Mouse (Mus musculus): Measurements from ENCODE around the gene Cutal. TPM values are rescaled to one million over a fixed set of nuclear protein-coding genes. Genes with fewer than 3 reads are reported as not detected.

The Cutal gene
- polyA plus RNA-seq, 1 experiment from 2014 or later: 0.32 TPM

DNA sequence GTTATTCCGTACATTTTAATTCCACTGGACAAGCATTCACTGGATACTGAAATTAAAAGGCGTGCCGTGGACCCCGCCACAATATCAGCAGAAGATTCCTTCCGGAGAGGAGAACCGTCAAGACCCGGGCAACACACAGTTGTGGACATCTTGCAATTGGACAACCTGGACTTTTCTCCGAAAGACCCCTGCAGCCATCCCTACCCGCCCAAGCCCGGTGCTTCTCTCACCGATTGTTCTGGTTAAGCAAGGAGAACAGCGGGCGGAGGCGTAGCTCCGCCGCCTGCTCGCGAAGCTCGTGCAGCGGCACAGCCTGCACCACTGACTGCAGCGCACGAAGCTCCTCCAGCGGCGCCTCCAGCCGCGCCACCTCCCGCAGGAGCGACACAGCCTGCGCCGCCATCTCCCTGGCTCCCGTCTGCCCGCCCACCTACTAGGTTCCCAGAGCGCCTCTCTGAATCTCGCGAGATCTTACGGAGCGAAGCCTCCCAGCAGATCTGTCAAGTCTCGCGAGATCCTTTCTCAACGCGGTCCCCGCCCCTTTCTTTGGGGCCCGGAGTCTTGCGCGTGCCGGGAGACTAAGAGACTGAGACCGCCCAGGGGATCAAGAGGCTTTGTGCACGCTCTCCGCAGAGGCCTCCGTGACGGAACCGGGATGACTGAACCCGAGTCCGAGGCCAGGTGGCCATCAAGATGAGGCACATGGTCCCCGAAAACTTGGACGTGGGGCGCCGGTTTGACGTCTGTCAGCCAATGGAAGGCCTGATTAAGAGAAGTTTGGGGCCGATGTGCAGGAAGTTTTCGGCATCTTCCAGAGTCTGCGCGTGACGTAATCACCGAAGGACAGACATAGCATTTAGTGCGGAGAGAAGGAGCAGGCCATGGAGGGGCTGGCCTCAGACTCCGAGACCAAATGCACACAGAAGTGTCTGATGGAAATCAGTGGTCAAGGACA lies 3.4 kb upstream of the Cutal start:
- H3K4me3 ChIP-seq (ENCODE audit: low read length): peak overlapping the region; percentile 82
- H3K9ac ChIP-seq (ENCODE audit: low read length): peak overlapping the region; percentile 92
- peaks cover 1% of the 10 kb centered on the region; the same call in 1 of the 2 replicates for H3K36me3 ChIP-seq (ENCODE audit: control insufficient read depth, insufficient read depth)
- peak overlapping the region; percentile 77 for H3K4me2 ChIP-seq (ENCODE audit: low read depth, low read length)
- H3K4me1 ChIP-seq (ENCODE audit: control insufficient read depth, insufficient read depth, low read length): peaks cover 19% of the 10 kb centered on the region
- peak; percentile 98 for ATAC-seq (replicated peaks; ENCODE audit: extremely low read depth, insufficient read depth, low FRiP score)
- under 1% methylated on average over 67 of the region's 67 CpGs for WGBS
- peak overlapping the region; percentile 97 for H3K27ac ChIP-seq (ENCODE audit: low read length)
- peaks cover 8% of the 10 kb centered on the region; the same call in 1 of the 2 replicates for H3K27me3 ChIP-seq (ENCODE audit: control insufficient read depth, insufficient read depth, low read length)
- H3K9me3 ChIP-seq (replicated peaks; ENCODE audit: control insufficient read depth, low read length): no peaks in the 10 kb centered on the region

DNA sequence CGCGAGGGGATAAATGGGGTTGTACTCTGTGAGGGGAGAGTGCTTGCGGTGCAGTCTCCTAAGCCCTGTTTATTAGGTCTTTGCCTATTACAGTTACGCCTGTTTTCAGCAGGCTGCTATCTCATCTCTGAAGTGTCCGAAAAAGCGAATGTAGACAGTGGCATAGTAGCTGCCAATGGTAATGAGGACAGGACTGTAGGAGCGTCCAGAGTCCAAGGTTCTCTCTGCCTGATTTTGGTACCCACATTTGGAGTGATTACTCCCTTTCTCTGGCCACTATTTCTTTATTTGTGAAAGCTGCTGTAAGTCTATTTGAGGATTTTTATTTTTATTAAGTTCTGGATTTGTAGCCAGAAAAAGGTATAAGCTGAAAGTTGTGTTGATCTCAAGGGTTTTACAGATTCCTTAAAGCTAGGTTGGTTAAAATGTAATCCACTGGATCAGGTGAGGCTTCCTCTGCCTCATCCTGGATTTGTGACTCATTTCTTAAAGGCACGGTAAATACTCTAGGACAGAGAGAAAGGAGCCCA lies 685 bp downstream of the Cutal start, which contains the start of gene Psmd5:
Gene Psmd5, minus strand, starts transcription at position 153 of the 530 bp plus-strand sequence.
- peaks cover 8% of the 10 kb centered on the region; the same call in 1 of the 2 replicates for H3K27me3 ChIP-seq (ENCODE audit: control insufficient read depth, insufficient read depth, low read length)

DNA sequence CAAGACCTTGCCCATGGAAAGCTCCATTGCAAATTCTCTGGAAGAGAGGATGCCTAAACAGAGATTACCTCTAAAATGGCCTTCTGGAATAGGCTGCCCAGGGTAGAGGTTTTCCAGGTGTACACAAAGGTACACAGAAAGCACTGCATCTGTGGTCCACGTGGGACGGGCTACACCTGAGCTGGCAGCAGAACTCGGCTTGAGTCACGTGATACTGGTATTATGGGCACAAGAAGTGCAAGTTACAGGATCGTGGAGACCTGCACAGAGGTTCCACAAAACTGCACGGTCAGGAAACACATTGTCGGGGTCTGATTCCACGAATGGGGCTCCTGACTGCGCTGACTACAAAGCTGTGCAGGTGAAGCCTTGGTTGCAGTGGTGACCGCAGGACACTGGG lies 5.9 kb downstream of the Cutal start:
- no peak overlapping the region for H3K27ac ChIP-seq (ENCODE audit: low read length)
- 82% methylated on average over 10 of the region's 10 CpGs for WGBS
- H3K4me1 ChIP-seq (ENCODE audit: control insufficient read depth, insufficient read depth, low read length): no peaks in the 10 kb centered on the region
- H3K36me3 ChIP-seq (ENCODE audit: control insufficient read depth, insufficient read depth): no peaks in the 10 kb centered on the region
- no peak overlapping the region for H3K4me3 ChIP-seq (ENCODE audit: low read length)
- H3K27me3 ChIP-seq (ENCODE audit: control insufficient read depth, insufficient read depth, low read length): peaks cover 2% of the 10 kb centered on the region; the same call in 1 of the 2 replicates
- no peak for ATAC-seq (replicated peaks; ENCODE audit: extremely low read depth, insufficient read depth, low FRiP score)
- no peak overlapping the region for H3K4me2 ChIP-seq (ENCODE audit: low read depth, low read length)
- no peaks in the 10 kb centered on the region for H3K9me3 ChIP-seq (replicated peaks; ENCODE audit: control insufficient read depth, low read length)
- H3K9ac ChIP-seq (ENCODE audit: low read length): no peak overlapping the region

More for the DNA sequence above, 685 bp downstream of the Cutal start, which contains the start of gene Psmd5:
- no peak within 1 kb of the TSS for H3K27ac ChIP-seq (ENCODE audit: low read length)
- WGBS: 10% methylated on average over 8 of the region's 8 CpGs
- peaks cover 11% of the 10 kb centered on the region for H3K4me1 ChIP-seq (ENCODE audit: control insufficient read depth, insufficient read depth, low read length)
- peak within 1 kb of the TSS; percentile 67 for H3K4me2 ChIP-seq (ENCODE audit: low read depth, low read length)
- H3K9me3 ChIP-seq (replicated peaks; ENCODE audit: control insufficient read depth, low read length): no peaks in the 10 kb centered on the region
- no peaks in the 10 kb centered on the region for H3K36me3 ChIP-seq (ENCODE audit: control insufficient read depth, insufficient read depth)
- peak within 1 kb of the TSS; percentile 59 for H3K9ac ChIP-seq (ENCODE audit: low read length)
- ATAC-seq (replicated peaks; ENCODE audit: extremely low read depth, insufficient read depth, low FRiP score): no peak
- peak within 1 kb of the TSS; percentile 39 for H3K4me3 ChIP-seq (ENCODE audit: low read length)

GRCm38 (mm10) chr2:34882757-34883156 lies 8.6 kb downstream of the Cutal start:
- no peaks in the 10 kb centered on the region for H3K27me3 ChIP-seq (ENCODE audit: control insufficient read depth, insufficient read depth, low read length)
- no peaks in the 10 kb centered on the region for H3K9me3 ChIP-seq (replicated peaks; ENCODE audit: control insufficient read depth, low read length)
- 86% methylated on average over 2 of the region's 2 CpGs for WGBS
- no peak overlapping the region for H3K9ac ChIP-seq (ENCODE audit: low read length)
- H3K4me1 ChIP-seq (ENCODE audit: control insufficient read depth, insufficient read depth, low read length): no peaks in the 10 kb centered on the region
- H3K4me3 ChIP-seq (ENCODE audit: low read length): no peak overlapping the region
- ATAC-seq (replicated peaks; ENCODE audit: extremely low read depth, insufficient read depth, low FRiP score): no peak
- H3K27ac ChIP-seq (ENCODE audit: low read length): no peak overlapping the region
- H3K36me3 ChIP-seq (ENCODE audit: control insufficient read depth, insufficient read depth): no peaks in the 10 kb centered on the region
- no peak overlapping the region for H3K4me2 ChIP-seq (ENCODE audit: low read depth, low read length)

DNA sequence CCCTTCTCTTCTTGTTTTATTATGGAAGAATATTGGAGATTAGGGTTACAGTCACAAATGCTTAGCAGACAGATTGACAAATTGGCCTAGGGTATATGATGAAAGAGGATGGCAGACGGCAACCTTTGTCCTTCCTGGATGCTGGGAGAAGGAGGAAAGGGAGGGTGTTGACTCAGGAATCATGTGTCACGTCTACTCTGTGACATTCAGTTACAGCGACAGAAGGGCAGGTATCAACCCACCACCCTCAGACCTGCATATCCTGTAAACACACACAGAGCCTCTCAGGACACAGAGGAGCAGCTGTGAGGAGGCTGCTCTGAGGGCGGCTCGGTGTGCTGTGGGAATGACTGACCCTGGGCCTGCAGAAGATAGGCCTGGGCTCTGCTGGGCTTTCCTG lies 9.0 kb downstream of the Cutal start:
- ATAC-seq (replicated peaks; ENCODE audit: extremely low read depth, insufficient read depth, low FRiP score): no peak
- Histone ChIP-seq H3K4me2 (ENCODE audit: low read depth, low read length) (no peak overlapping the region), H3K27me3 (ENCODE audit: control insufficient read depth, insufficient read depth, low read length) (no peaks in the 10 kb centered on the region), H3K4me1 (ENCODE audit: control insufficient read depth, insufficient read depth, low read length) (no peaks in the 10 kb centered on the region), H3K9ac (ENCODE audit: low read length) (no peak overlapping the region), H3K4me3 (ENCODE audit: low read length) (no peak overlapping the region), H3K27ac (ENCODE audit: low read length) (no peak overlapping the region), H3K9me3 (replicated peaks; ENCODE audit: control insufficient read depth, low read length) (no peaks in the 10 kb centered on the region), H3K36me3 (ENCODE audit: control insufficient read depth, insufficient read depth) (no peaks in the 10 kb centered on the region)
- WGBS: 35% methylated on average over 5 of the region's 5 CpGs

DNA sequence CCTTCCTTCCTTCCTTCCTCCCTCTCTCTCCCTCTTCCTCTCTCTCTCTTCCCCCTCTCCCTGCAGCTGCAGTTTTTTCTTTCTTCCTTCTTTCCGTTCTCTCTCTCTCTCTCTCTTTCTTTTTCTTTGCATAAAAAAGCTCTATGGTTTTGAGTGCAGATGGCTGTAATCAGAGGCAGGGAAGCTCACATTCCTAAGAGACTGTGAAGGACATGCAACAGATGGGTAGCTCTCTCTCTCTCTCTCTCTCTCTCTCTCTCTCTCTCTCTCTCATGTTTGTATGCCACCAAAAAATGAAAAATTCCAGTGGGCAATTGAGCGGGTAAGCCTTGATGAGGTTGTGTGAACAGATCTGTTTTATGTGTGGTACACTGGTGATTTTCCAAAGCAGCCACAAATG lies 10.0 kb downstream of the Cutal start:
- H3K27me3 ChIP-seq (ENCODE audit: control insufficient read depth, insufficient read depth, low read length): no peaks in the 10 kb centered on the region
- H3K36me3 ChIP-seq (ENCODE audit: control insufficient read depth, insufficient read depth): no peaks in the 10 kb centered on the region
- no peak for ATAC-seq (replicated peaks; ENCODE audit: extremely low read depth, insufficient read depth, low FRiP score)
- no peak overlapping the region for H3K4me3 ChIP-seq (ENCODE audit: low read length)
- H3K4me1 ChIP-seq (ENCODE audit: control insufficient read depth, insufficient read depth, low read length): no peaks in the 10 kb centered on the region
- no peak overlapping the region for H3K4me2 ChIP-seq (ENCODE audit: low read depth, low read length)
- no peaks in the 10 kb centered on the region for H3K9me3 ChIP-seq (replicated peaks; ENCODE audit: control insufficient read depth, low read length)
- 87% methylated on average over 2 of the region's 2 CpGs for WGBS
- no peak overlapping the region for H3K27ac ChIP-seq (ENCODE audit: low read length)
- H3K9ac ChIP-seq (ENCODE audit: low read length): no peak overlapping the region

DNA sequence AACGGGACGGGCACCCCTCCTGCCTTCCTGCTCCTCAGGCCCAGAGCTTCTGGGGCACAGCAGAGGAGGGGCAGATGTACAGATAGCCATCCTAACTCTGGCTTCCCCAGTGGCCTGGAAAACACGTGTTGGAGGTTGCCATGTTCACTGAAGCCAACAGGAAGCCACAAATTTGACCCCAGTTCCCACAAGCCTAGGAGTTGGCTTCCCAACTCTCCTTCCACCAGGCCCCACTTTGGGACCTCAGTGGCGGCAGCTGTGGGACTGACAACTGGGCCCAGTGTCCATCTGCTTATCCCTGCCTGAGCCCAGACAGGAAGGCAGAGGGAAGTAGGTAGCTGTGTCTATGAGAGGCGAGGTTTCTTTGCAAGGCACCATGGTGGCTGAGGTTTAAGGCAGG lies 19.8 kb downstream of the Cutal start:
- Histone ChIP-seq H3K36me3 (ENCODE audit: control insufficient read depth, insufficient read depth) (no peaks in the 10 kb centered on the region), H3K27ac (ENCODE audit: low read length) (no peak overlapping the region), H3K9ac (ENCODE audit: low read length) (no peak overlapping the region), H3K4me2 (ENCODE audit: low read depth, low read length) (no peak overlapping the region), H3K4me3 (ENCODE audit: low read length) (no peak overlapping the region), H3K9me3 (replicated peaks; ENCODE audit: control insufficient read depth, low read length) (no peaks in the 10 kb centered on the region), H3K4me1 (ENCODE audit: control insufficient read depth, insufficient read depth, low read length) (no peaks in the 10 kb centered on the region), H3K27me3 (ENCODE audit: control insufficient read depth, insufficient read depth, low read length) (no peaks in the 10 kb centered on the region)
- ATAC-seq (replicated peaks; ENCODE audit: extremely low read depth, insufficient read depth, low FRiP score): no peak
- 67% methylated on average over 5 of the region's 5 CpGs for whole genome bisulfite sequencing

GRCm38 (mm10) chr2:34895503-34896113 lies 21.4 kb downstream of the Cutal start:
- Histone ChIP-seq H3K9me3 (replicated peaks; ENCODE audit: control insufficient read depth, low read length) (no peaks in the 10 kb centered on the region), H3K27ac (ENCODE audit: low read length) (no peak overlapping the region), H3K27me3 (ENCODE audit: control insufficient read depth, insufficient read depth, low read length) (no peaks in the 10 kb centered on the region), H3K4me3 (ENCODE audit: low read length) (no peak overlapping the region), H3K9ac (ENCODE audit: low read length) (no peak overlapping the region), H3K4me2 (ENCODE audit: low read depth, low read length) (no peak overlapping the region), H3K36me3 (ENCODE audit: control insufficient read depth, insufficient read depth) (no peaks in the 10 kb centered on the region), H3K4me1 (ENCODE audit: control insufficient read depth, insufficient read depth, low read length) (no peaks in the 10 kb centered on the region)
- 68% methylated on average over 19 of the region's 19 CpGs for WGBS
- no peak for ATAC-seq (replicated peaks; ENCODE audit: extremely low read depth, insufficient read depth, low FRiP score)

Measured in heart, embryonic 16.5 days (tissue).